Mouse (Mus musculus) adrenal gland, adult (tissue): ENCODE measurements around the gene Erv3.
A peak's percentile ranks its signal among the peaks of the same experiment; 100 is the strongest.

Experiments used
- DNase-seq, 2 experiments: peaks; one replicate each; pipeline ENCODE4 v3.0.0; 2022 to 2023; ENCODE audit warnings: low spot score in 1 of 2; ENCODE audit not compliant: inconsistent age in 2 of 2

The Erv3 gene

DNA sequence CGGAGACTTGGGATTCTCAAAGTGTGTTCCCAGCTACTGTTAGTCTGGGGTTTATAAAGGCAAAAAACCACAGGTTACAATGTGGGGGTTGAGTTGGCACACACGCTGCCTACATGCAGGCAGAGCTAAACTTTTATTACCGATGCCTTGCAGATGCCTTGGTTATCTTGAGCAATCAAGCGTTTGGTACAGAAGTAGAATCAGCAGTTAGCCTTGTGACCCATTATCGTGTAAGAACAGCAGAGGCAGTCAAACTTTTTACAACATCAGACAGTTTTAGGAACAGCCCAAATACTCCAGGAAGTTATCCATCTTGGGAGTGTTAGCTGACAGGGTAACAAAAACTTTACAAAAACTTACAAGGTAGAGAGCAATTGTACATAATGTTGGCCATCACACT, at the start of gene Erv3:
Gene Erv3 (minus strand): TSS at position 27 of the 400 bp plus-strand sequence.
- no peak for DNase-seq

GRCm38 (mm10) chr2:131908906-131909305, 49.4 kb upstream of the Erv3 start:
- peak; percentile 20 to 47 for DNase-seq

GRCm38 (mm10) chr2:131908351-131908861, 48.9 kb upstream of the Erv3 start:
- DNase-seq = peak; percentile 18 to 47

- no peak for DNase-seq
Measured at GRCm38 (mm10) chr2:131907311-131907710, 47.8 kb upstream of the Erv3 start.

DNA sequence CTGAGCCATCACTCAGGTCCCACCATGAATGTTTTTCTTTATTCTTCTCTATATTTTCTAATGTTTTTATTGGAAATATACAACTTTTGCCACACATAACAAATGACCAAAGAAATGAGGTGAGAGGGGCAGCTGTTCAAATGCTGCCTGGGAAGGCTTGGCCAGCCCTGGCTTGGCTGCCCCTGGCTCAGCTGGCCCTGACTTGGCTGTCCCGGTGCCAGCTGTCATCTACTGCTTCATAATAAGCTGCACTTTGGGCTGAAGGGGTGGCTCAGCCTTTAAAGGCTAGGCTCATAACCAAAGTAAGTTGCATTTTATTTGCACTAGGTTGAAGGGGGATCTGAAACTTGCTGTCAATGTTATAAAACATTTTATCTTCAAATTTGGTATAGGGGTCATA, 47.3 kb upstream of the Erv3 start:
- peak; percentile 18 to 77 for DNase-seq

DNA sequence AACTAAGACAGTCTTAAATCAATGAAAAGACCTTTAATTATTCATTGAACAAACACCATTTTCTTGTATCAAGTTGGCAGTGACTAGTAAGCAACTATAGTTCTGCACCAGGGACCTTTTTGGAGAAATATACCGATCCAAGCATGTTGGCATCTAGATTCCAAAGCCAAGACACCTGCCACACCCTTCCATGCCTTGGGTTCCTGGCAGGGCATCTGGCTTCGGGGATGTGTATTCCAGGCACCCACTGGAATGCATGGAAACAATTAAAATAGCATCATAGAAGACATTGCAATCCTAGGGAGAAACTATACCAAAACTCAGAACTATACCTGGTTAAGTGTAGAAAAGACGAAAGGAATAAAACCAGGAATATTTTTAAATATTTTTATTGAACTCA, 46.7 kb upstream of the Erv3 start:
- DNase-seq = peak in 1 of 2 experiments; percentile 13

- no peak for DNase-seq
Measured at GRCm38 (mm10) chr2:131905776-131906175, 46.2 kb upstream of the Erv3 start.

GRCm38 (mm10) chr2:131905025-131905424, 45.5 kb upstream of the Erv3 start:
- no peak for DNase-seq

DNA sequence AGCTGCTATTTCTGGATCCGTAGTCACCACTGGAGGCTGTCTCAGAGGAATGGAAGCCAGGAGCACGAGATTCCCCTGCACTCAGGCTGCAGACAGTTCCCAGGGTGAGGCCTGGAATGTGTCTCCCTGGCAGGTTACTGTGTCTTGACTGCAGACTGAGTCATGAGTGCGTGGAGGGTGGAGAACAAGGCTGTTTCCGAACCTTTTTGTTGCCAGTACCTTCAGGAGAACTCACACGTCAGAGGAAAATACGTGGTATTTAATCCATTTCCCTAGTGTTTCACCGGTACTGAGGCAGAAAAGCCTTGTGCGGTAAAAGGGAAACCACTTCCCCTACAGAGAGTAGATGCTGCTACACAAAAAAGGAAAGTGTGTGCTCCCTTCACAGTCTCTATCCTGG, 43.3 kb upstream of the Erv3 start:
- peak in 1 of 2 experiments; percentile 28 for DNase-seq

DNA sequence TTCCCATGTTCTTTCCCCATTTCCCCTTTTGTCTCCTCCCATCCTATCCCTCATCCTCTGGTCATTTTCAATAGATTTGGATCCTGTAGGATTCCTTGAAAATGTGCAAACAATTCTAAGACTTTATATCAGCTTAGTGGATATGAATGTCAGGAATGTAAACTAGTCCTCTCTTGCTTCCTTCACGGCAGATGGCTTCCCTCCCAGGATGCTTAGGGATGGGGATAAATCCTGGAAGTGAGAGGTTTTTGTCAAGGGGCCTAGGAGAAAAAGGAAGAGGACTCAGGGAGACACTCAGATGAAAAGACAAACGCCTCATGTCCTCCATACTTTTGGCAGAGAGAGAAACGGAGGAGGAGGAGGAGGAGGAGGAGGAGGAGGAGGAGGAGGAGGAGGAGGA, 42.9 kb upstream of the Erv3 start:
- DNase-seq = no peak

- DNase-seq = no peak
Measured at GRCm38 (mm10) chr2:131897336-131898109, 38.0 kb upstream of the Erv3 start.

DNA sequence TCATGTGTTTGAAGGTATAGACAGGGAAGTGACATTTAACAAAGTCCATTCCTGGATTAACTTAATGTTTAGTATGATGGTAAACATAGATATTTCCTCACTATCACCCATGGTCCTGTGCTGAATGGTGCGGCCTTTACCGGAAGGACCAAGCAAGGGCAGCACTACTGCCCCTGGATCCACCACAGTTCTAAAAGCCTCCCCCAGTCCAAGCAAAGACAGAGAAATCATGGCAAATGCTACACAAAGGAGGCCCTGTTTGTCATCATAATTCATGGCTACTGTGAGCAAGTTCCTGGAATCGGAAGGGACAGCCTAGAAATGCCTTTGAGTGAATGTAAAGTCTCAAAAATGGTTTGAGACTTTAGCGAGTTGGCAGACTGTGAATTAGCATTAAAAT, 36.5 kb upstream of the Erv3 start:
- no peak for DNase-seq

DNA sequence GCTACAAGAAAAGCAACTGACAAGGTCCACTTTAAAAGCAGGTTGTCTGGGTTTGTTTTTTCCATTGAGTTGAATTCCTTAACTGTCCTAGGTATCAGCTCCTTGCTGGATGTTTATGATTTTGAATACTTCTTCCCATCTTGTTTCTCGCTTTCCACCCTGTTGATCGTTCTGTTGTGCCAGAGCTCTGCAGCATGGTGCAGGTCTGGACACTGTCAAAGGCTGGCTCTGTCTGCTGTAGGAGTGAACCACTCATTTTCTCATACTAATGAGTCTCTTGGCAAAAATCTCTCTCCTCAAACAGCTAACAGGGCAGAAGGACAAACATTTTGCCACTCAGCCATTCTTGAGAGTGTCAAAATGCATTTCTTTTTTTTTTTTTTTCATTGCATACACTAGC, 35.6 kb upstream of the Erv3 start:
- no peak for DNase-seq

- no peak for DNase-seq
Measured at GRCm38 (mm10) chr2:131892534-131892933, 33.0 kb upstream of the Erv3 start.

GRCm38 (mm10) chr2:131888233-131888632, 28.7 kb upstream of the Erv3 start:
- no peak for DNase-seq

DNA sequence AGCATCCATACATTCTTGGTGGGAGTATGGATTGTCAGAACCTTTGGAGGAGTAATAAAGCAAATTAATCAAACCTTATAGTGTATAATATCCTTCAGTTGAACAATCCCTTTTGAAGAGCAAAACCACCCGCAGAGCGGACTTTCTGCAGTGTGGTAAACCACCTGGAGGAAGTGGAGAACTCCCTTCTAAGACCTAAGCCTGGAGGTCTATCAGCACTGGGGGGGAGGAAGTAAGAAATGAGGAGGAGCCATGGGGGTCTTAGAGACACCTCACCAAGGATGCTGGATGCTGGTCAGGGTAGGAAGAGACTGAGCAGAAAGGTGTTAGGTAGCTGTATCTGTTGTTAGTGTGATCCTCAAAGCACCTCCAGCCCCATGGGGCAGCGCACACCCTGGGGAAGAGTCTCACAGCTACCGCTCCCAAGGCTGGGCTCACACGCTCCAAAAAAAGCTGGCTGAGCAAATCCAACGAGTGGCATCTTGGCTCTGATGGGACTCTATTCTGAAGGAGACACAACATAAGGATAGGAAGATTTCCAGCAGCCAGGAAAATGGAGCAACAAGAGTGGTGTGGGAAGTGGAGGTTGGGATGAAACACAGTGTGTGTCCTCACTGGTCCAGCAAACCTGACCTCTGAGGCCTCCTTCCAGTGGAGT, 27.1 kb upstream of the Erv3 start:
- DNase-seq = no peak

DNA sequence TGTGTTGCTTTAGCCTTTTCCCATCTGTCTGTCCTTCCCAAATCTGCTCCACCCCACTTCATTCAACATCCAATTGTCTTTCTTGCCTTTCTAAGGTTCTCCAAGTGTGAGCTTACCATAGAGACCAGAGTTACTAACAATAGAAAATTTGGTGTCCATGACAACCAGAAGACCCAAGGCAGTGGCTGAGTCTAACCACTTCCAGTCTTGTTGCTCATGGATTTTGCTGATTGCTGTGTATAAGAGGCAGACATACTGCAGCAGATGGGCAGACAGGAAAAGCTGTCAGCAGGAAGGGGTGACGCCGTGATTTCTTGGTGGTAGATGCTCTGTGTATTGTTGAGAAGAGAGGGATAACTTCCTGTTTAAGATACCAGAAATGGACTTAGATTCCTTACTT, 23.6 kb upstream of the Erv3 start:
- DNase-seq = no peak

- DNase-seq = no peak
Measured at GRCm38 (mm10) chr2:131881766-131882165, 22.2 kb upstream of the Erv3 start.

DNA sequence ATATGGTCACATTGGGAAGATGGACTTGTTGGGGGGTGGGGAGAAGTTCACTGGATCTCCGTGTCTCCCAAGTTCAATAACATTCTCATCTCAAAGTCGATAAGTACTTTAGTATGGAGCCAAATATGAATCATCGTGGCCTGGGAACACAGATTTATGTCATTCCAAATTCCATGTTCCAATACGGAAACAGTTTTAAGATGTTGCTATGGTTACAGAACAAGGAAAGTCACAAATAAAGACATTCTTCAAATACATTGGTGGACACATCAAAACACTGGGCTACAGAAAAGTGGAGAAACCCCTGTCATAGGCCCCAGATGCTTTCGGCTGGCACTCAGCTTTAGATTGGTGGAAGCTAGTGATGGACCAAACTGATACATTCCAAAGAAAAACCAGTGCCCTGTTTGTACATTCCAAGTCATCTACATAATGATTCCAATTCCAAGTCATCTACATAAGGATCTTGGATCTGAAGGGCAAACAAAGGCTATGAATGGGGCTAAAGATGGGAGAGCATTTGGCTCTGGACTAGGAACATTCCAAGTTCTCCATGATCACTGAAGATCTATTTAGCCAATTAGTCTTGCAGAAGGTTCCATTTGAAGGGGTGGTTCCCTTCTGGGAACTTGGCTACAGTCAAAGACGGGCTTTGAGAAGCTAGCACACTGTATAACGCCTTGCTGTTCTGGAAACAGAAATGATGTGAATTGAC, 17.2 kb upstream of the Erv3 start:
- no peak for DNase-seq

- DNase-seq = peak in 1 of 2 experiments; percentile 37
Measured at GRCm38 (mm10) chr2:131873376-131873775, 13.8 kb upstream of the Erv3 start.

DNA sequence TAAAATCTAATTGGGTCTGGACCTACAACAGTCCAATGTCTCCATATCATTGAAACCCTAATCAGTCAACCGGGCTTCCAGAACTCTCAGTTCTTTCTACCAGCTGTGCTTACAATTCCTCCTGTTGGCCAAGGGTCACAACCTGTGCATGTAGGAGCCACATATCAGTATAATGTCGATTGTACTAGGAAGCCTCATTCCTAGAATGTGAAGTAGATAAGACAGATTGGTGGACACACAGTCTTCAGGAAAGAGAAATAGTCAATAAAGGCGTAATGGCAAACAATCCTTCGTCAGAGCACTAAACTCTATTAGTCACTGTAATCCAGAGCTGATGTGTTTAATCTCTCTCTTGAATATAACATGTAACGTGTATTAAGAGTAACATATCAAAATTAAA, 9.4 kb upstream of the Erv3 start:
- no peak for DNase-seq

- DNase-seq = no peak
Measured at GRCm38 (mm10) chr2:131866676-131867075, 7.1 kb upstream of the Erv3 start.
